Mouse (Mus musculus) layer of hippocampus, postnatal 36 days (tissue): ENCODE results near the gene Cuedc2. TPM values are rescaled to one million over a fixed set of nuclear protein-coding genes. Genes with fewer than 3 reads are reported as not detected.

ENCODE experiments used
- DNase-seq, 2 experiments: peaks; one replicate each; pipeline ENCODE4 v3.0.0; 2022
- total RNA-seq, 2 experiments: library from RNA; stranded (reverse); gene quantifications; 2 replicates each; pipeline ENCODE4 v1.2.3; 2021

Gene Cuedc2
- 100 to 1,000 TPM; 164 to 167 TPM for total RNA-seq

DNA sequence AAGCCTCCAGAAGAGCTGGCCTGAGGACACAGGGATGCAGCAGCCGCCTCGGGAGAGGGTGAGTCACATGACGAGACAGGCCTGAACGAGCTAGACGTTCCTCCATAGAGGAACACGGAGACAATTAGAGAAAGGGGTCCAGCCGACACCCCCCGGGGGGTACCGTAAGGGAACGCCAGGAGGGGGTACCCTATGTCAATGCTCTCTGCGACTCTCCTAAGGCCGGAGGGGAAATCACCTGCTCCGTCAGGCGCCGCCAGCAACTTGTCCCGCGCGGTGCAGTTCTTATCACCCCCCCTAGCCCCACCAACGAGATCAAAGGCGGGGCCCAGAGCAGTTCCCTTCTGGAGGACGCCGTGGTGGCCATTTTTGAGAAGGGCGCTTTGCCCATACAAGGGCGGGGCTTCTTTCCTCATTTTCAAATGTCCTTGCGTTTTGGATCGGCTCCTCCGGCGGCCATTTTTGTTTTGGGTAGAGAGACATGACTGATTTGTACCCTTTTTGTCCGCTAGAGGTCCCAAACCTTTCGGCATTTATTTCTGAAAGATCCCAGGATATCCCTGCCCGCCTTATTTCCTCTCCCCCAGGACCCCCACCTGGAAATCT, at the start of gene Cuedc2:
Gene Cuedc2, minus strand, starts transcription at position 372 of the 606 bp plus-strand sequence.
- DNase-seq = peak; percentile 97 to 98

DNA sequence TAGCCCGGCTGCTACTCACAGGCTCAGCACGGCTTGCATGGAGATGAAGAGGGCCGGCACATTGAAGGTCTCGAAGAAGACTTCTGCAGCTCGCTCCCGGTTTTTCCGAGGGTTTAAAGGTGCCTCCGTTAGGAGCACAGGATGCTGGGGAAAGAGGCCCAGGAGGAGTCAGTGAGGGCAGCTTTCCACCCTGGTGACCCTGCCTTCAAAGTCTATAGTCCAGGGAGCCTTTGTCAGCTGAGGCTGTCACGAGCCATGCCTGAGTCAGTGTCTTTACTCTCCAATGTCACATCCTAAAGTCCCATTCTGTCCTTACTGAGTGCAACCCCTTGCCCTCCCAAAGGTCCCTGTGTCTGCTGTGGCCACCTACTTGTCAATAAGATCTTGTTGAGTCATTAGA, 43.8 kb upstream of the Cuedc2 start:
- no peak for DNase-seq

DNA sequence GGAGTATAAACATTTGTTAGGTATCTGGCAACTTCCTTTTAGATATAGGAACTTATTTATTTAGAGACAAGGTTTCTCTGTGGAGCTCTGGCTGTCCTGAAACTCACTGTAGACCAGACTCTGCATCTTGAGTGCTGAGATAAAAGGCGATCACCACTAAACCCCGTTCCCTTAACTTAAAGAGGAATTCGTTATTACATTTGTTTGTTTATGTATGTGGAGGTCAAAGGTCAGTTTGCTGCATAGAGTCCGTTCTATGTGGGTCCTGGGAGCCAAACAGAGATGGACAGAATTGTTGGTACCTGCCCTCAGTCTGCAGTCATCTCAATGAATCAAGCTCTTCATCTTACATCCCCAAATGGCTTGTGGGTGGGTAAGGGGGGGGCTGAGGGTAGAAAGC, 37.4 kb upstream of the Cuedc2 start:
- DNase-seq = no peak

DNA sequence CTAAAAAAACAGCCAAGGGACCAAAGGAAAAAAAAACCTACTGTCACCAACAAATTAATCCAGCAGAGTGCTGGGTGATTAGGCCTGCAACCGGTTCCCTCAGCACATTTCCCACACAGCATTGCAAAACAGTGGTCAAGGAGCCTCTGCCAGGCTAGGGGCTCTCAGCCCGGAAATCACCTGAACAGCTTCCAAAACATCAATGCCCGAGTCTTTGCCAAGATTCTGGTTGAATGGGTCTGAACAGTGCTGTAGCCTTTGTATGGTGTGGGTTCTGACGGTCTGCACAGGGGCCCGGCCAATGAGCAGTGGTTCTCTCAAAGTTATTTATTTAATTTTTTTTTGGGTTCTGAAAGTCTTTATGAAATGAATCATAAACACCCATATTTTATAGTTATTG, 37.0 kb upstream of the Cuedc2 start:
- DNase-seq = peak; percentile 46 to 56

DNA sequence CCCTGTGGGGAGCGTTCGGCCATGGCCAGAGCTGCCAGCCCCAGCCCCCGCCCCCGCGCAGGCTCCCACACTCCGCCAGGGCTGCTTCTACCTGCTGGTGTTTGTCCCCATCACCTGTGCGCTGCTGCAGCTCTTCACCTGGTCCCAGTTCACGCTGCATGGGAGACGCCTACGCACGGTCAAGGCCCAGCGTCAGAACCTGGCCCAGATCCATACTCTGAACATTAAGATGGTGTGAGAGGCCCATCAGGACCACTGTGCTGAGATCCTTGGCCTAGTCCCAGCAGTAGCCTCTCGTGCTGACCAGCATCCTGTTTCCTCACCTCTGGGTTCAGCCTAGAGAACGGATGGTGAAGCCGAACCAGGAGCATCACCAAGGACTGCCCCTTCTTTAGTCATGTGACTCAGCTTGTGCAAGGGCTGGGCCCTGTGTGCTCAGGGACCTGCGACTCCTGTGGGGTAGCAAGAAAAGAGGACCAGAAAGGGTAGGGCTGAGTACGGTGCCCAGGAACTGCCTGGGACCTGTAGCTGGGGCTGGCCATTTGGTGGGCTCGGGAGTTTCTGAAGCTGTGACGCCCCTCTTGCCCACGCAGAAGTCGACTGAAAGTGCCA, 36.1 kb upstream of the Cuedc2 start:
- DNase-seq = no peak

DNA sequence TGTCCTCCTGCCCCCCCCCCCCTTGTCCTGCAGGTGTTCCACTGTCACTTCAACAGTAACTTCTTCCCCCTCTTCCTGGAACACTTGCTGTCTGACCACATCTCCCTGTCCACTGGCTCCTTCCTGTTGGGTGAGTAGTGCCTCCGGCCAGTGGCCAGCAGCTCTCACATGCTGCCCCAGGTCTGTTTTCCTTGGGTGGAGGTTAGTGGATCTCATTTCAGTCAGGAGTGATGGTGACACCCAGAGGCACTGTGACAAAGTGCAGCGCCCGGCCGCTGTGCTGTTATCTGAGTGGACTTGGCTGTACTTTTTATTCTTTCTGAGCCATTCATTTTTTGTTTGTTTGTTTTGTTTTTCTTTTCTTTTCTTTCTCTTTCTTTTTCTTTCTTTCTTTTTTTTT, 30.7 kb upstream of the Cuedc2 start:
- peak in 1 of 2 experiments; percentile 50 for DNase-seq

DNA sequence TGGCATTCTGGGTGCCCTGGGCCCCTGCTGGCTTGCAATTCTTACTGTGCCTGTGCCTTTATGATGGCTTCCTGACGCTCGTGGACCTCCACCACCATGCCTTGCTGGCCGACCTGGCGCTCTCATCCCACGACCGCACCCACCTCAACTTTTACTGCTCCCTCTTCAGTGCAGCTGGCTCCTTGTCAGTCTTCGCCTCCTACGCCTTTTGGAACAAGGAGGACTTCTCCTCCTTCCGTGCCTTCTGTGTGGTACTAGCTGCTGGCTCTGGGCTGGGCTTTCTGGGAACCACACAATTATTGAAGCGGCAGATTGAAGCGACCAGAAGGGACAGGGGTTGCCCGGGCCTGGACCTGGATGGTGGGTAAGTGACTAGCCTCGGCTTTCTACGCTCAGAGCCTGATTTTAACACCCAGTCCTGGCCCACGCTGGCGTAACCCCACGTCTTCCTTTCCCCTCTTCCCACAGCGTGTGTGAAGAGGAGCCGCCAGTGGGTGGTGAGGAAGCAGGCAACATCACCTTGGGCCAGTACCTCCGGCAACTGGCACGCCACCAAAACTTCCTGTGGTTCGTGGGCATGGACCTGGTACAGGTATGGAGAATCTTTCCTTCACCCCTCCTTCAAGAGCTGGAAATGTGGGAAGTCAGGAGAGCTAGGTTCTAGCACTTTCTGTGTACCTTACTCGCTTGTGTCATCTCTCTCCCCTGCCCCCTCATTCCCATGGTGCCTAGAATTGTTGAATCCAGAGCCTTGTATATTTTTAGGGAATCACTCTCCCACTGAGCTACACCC, 29.5 kb upstream of the Cuedc2 start:
- peak in 1 of 2 experiments; percentile 23 for DNase-seq

DNA sequence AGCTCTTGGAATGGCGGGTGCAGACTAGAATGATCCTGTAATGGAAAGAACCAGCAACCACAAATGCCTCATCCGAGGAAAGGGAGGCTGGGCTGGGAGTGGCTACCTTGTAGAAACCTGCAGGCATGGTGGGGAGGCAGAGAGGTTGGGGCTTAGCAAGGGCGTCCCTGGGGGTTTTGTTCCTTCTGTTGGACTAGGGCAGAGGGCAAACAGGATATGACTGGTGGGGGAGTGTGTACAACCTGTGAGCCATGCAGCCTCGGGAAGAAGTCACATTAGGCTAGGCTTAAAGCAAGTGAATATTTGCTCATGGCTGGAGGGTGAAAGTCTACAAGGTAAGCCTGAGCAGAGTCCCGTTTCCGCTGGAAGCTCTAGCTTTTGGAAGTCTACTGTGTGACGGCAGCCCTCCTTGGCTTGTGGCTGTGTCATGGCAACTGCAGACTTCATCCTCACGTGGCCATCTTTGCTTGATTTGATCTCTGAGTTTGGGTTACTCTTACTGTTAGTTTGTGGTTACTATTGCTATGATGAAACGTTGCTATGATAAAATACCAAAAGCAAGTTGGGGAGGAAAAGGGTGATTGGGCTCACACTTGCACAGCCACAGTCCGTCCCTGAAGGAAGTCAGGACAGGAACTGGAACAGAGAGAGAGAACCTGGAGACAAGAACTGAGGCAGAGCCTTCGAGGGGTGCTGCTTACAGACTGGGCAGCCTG, 24.9 kb upstream of the Cuedc2 start:
- DNase-seq = no peak

DNA sequence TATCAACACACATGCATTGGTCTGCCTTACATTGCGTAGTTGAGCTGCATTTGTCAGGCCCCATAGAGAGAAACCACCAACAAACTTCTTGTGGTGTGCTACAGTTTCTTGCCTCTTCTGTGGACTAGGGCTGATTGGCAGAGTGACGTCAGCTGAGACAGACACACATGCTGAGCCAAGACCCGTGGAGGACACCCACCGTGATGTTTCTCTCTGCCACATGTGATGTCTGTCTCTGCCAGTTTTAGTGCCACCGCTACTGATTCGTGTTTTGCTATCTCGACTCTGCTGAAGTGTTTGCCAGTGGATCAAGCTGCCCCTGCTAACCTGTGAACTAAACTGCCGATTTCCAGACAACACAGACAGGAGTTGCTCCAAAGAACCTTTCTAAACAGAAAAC, 23.6 kb upstream of the Cuedc2 start:
- no peak for DNase-seq

DNA sequence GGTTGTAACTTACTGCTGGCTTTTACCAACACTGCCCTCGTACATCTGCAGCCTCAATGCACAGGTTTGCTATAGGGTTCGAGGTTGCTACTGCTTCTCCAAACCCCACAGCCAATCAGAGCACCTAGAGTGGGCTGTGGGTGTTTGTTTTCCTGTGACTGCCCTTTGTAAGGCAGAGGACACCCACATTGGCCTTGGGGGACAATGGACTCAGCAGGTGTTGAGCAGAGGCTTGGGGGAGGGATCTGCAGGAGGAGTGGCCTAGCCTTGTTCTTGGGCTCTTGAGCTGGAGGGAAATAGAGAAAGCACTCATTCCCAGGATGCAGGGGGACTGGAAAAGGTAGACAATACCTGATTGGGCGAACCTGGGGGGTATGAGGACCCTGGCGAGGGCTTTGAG, 19.9 kb upstream of the Cuedc2 start:
- no peak for DNase-seq

DNA sequence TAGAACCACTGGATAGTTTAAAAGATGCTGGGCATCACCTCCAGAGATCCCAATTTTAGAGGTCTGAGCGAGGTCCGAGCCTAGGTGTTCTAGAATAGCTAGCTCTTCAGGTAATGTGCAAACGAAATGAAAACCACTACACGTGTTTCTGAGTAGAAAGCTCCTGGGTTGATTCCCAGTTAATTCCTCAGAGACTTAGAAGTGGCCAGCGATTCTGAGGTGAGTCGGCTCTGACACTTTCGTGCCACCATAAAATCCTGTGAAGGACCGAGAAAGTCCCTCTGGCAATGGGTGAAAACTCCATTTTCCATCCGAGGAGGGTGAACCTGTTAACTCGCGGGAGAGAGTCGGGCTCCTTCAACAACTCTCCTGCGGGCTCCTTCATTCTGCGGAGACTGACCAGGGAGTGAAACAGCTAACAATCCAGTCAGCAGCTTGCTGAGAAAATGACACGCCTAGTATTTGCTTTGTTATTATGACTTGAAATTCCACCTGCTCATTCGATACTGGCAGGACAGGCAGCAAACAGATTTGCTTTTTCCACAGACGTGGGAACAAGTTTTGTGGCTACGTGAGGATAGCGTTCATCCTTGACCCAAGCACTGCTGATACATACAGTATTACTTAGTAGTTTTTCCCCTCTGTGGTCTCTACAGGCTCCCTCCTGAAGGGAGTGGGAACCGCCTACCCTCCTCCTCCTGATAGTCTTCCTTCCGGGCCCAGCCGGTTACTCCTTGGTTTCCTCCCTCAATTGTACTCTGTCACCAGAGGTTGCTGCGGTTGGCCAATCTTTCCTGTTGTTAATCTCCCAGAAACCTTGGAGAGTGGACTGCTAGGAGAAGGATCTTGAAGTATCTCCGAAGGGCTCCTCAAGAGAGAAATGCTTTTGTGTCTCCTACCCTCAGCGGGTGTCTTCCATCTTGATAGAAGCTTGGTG, 19.1 kb upstream of the Cuedc2 start:
- DNase-seq = no peak

DNA sequence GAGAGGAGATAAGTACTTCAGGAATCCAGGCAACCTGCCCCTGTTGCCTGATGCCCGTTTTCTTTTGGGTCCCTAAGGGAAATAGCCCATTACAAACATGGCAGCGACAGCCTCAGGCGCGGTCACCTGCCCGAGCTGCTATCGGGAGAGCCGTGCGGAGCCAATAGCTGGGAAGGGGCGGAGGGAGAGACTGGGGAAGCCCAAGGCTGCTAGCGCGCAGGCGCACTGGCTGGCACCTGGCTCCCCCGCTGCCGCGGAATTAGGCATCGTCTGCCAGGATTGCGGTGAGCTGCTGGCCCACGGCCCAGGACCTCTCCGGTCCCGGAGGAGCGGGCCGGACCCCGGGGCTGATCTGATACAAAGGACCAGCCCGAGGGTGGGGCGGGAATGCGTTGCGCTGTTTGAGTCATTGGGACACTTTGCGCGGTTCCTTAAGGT, 18.2 kb upstream of the Cuedc2 start:
- peak; percentile 88 to 90 for DNase-seq

DNA sequence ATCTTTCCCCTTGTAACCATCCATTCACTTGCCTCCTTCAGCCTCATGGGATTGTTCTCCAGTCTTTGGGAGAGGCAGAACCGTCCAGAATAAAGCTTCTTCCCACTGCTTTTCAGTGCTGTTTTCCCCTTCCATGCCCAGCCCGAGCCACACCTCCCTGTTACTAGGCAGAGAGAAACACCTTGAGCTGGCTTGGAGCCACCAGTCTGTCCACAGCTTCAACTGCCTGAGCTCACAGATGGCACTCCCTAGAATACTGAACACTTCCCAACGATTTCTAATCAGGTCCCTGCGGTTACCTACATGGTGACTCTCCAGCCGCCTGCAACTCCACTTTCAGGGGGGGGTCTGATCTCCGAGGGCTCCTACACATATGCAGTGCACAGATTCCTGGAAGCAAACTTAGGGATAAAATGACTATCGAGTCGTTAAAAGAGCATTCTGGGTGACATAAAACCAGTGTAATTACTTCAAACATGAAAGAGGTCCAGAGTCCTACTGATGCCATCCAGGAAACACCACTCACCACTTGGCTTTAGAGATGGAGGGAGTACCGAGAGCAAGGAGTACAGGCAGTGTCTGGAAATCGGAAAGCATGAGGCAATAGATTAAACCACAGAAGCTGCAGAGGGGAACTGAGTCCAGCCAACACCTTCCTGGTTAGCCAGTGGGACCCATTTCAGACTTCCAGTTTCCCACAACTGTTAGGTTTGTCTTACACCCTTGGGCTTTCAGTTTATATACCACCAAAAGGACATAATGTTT, 11.8 kb upstream of the Cuedc2 start, which contains the start of gene 2310034G01Rik:
Gene 2310034G01Rik, minus strand, starts transcription at position 135 of the 765 bp plus-strand sequence.
- no peak for DNase-seq

DNA sequence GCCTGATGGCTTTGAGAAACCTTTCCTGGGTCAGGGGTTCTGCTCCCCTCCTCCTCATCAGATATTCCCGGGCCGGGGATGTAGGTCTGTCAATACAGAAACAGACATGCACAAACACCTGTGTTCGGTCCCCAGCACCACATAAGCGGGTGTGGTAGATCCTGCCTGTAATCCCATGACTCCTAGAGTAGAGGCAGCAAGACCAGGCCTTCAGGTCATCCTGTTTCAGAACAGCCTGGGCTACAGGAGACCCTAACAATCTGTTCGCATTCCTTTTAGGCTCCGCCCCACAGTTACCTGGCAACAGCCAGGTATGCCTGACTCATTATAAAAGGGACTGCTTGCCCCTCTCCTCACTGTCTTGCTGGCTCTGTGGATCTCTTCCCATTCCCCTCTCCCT, 11.0 kb upstream of the Cuedc2 start:
- DNase-seq = no peak

DNA sequence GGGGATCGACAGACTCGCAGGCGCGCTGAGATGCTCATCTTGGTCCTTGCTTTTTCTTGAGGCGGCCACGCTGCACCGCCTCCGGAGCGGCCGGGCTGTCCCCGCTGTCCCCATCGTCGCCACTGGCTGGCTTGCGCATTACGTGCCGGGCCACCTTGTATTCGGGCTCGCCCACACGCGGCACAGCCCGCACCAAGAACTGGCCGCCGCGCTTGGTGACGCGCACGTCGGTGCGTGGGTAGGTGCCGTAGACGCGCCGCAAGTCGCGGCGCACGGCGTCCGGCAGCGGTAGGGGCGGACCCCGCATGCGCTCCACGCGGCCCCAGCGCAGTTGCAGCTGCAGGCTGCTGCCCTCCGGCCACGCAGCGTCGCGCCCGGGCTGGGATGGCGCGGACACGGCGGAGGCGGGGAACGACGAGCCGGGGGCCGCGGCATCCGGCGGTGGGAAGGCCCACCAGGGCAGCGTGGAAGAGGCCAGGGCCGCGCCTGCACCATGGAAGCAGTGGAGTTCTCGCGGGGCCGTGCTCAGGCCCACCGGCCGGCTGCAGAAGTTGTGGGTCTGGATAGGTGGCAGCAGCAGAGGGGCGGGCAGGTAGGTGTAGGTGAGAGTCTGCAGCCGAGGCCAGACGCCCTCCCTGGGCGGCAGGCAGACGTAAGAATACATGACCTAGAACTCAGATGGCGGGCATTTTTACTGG, 10.4 kb upstream of the Cuedc2 start:
- peak; percentile 87 to 89 for DNase-seq

DNA sequence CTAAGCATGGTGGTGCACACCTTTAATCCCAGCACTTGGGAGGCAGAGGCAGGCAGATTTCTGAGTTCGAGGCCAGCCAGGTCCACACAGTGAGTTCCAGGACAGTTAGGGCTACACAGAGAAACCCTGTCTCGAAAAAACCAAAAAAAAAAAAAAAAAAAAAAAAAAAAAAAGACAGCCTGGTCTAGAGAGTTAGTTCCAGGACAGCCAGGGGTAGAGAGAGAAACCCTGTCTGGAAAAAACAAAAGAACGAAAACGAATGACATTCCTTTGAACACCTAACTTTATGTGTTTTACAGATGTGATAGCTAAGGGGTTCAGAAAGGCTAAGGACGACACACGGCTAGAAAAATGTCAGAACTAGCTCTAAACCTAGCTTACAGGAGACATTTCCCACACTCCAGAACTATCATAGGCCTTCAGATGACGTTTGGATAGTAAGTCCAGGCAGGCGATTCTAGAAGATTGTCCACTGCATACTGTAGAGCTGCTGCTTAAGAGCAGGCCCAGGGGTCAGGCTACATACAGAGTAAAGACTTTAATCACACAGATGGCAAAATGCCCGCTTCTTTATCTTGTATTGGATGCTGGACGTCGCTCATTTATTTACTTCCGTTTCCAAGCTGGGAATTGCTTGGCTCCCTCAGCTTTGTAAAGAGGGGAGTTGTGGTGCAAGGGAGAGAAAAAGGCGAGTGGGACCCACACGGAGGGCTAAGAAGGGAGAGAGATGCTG, 9.6 kb upstream of the Cuedc2 start:
- no peak for DNase-seq

DNA sequence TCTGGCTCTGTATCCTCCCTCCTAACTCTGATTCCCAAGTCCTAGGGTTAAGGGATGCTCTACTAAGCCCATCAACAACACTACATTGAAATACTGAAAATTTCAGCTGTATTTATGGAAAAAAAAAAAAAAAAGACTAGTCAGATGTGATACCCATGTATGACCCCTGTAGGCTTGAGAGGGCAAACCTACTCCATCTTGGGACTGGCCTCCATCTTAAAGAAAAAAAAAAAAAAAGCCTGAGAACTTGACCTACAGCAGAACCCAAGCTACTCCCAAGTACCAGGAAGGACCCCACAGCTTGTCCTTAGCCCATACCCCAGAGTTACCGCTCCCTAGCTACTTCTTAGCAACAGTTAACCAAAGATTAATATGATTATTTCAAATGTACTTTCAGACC, 8.6 kb upstream of the Cuedc2 start:
- no peak for DNase-seq

DNA sequence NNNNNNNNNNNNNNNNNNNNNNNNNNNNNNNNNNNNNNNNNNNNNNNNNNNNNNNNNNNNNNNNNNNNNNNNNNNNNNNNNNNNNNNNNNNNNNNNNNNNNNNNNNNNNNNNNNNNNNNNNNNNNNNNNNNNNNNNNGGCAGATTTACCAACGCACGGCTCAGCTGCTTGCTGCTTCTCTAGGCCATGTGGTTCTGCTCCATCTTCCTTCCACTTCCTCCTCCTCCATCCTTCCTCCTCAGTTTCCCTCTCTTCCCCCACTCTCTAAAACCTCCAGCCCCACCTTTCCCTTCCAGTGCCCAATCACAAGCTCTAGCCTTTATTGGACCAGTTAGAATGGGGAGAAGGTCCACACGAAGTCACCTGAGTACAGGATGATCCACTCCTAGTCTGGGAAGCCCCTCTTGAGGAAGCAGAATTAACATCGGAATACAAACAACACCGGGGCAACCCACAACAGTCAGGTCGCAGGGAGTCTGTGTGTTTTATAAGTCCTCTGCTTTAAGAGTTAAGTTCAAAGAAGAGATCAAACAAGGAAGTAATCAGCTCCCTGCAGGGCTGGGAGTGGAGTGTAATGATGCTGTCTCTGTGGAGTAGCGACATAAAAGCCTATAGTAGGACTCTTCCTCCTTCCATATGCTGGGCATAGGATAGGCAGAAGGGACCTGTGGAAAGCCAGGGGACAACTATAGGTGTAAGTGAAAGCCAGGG, 6.4 kb upstream of the Cuedc2 start:
- no peak for DNase-seq
